Mouse (Mus musculus) Patski (cell line): ENCODE measurements at regions not wholly inside any gene's neighbourhood (a gene's known extent, or its start where the extent isn't known, plus 50 kb on each side); places are given as distances from the start of the nearest gene placed in this dataset.
A peak's percentile ranks its signal among the peaks of the same experiment; 100 is the strongest.
"Not testable (repeated sequence)": the region's sequence is repeated elsewhere in the genome, so short reads cannot be mapped to it uniquely, and the experiment has no call there.

Source experiments
- ATAC-seq: fragments of 100-300 bp; one replicate; pipeline ENCODE4 v1.8.0; 2021
- CTCF ChIA-PET: fragments of 350-600 bp; sonication (Branson Sonifier 250); formaldehyde crosslinking; loops from one replicate; lab custom pipeline; 2022; ENCODE audit warnings: inconsistent platforms; lab: Charles Lee
- POLR2A ChIA-PET: fragments of 350-600 bp; sonication (Branson Sonifier 250); formaldehyde crosslinking; loops from one replicate; lab custom pipeline; 2022; ENCODE audit warnings: antibody characterized with exemption, inconsistent platforms; lab: Charles Lee
- DNase-seq: peaks from one replicate; pipeline ENCODE4 v3.0.0-alpha.2; 2011; ENCODE audit warnings: low read depth, low spot score
- H3K27me3 ChIP-seq: fragments of 371-371 bp; one replicate; pipeline ENCODE4 v1.5.1; 2021
- CTCF ChIP-seq: fragments of 100-300 bp; IDR thresholded peaks from one replicate; pipeline ENCODE4 v1.5.1; 2021
- in situ Hi-C: fragments of 300-500 bp; cut with MboI; formaldehyde crosslinking; loops from 3 replicates; pipeline ENCODE4 v1.11.1; 2018; ENCODE audit warnings: low pct_unique_long_range_greater_than_20kb, mixed read lengths

DNA sequence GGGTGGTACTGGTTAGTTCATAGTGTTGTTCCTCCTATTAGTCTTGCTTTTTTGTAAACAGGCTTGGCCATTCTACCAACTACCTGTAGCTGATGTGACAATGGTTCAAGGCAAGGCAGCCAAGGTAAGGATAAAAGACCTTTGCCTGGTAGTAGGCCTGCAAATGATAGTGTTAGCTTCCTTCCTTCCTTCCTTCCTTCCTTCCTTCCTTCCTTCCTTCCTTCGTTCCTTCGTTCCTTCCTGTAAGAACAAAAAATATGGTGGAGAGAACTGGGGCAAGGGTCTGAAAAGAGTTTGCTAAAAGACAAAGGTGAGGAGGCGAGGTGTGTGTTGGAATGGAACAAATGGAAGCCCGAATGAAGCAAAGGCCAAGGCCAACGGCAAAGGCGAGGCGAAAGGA is 84.8 kb upstream of the Ezh2 start:
- POLR2A ChIA-PET, CTCF ChIA-PET, in situ Hi-C loops, ATAC-seq, DNase-seq, H3K27me3 ChIP-seq: not testable (repeated sequence)

DNA sequence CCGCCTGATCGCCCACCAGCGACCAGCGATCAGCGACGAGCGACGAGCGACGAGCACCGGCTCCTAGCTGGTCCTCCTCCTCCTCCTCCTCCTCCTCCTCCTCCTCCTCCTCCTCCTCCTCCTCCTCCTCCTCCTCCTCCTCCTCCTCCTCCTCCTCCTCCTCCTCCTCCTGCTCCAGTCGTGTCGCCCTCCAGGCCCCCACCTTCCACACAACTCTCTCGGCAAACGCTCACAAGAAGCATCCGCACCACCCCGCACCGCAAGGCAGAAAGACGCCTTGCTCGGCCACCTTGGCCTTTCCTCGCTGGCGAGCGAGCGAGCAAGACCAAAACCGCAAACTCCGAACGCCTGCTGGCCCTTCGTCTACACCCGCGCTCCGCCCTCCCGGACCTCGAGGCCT is 77.6 kb upstream of the Ezh2 start:
- DNase-seq, POLR2A ChIA-PET, in situ Hi-C loops, H3K27me3 ChIP-seq, ATAC-seq, CTCF ChIA-PET: not testable (repeated sequence)

DNA sequence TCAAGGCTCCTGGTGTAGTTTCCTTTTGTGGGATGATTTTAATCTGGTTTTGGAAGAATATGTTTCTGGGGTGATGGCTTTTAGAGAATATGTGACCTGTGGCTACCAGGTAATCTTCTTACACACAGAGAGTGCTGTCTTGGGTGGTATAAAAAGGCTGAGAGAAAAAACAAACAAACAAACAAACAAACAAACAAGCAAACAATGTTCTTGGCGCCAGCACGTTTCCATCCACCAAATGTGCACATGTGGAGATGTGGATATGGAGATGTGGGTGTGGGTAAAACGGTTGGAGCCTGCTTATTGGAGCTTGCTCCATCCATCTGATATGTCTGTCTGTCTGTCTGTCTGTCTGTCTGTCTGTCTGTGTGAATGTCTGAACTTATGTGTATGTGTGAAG is 57.7 kb upstream of the Ezh2 start:
- H3K27me3 ChIP-seq, CTCF ChIA-PET, in situ Hi-C loops, POLR2A ChIA-PET, DNase-seq, ATAC-seq: not testable (repeated sequence)

DNA sequence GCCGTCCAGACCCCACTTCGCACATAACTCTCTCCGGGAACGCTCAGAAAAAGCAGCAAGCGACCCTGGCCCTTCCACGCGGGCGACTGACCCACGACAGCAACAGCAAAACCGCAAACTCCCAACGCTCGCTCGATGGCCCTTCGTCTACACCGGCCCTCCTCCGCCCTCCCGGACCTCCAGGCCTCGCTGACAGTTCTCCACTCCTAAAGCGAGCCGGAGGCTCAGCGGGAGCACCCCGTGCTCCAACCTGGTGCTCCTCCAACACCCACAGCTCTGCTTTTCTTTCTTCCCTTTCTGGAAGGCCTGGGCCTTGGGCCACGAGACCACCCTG is 56.2 kb upstream of the Ezh2 start:
- in situ Hi-C loops, ATAC-seq, DNase-seq, H3K27me3 ChIP-seq, POLR2A ChIA-PET: not testable (repeated sequence)
- CTCF ChIA-PET, result interaction anchor here (0.6 to 1.0 kb wide), 6 partner anchors 41 to 331 kb away, joined by 3 to 5 read pairs (median 4); no protein-coding TSS in a partner anchor

DNA sequence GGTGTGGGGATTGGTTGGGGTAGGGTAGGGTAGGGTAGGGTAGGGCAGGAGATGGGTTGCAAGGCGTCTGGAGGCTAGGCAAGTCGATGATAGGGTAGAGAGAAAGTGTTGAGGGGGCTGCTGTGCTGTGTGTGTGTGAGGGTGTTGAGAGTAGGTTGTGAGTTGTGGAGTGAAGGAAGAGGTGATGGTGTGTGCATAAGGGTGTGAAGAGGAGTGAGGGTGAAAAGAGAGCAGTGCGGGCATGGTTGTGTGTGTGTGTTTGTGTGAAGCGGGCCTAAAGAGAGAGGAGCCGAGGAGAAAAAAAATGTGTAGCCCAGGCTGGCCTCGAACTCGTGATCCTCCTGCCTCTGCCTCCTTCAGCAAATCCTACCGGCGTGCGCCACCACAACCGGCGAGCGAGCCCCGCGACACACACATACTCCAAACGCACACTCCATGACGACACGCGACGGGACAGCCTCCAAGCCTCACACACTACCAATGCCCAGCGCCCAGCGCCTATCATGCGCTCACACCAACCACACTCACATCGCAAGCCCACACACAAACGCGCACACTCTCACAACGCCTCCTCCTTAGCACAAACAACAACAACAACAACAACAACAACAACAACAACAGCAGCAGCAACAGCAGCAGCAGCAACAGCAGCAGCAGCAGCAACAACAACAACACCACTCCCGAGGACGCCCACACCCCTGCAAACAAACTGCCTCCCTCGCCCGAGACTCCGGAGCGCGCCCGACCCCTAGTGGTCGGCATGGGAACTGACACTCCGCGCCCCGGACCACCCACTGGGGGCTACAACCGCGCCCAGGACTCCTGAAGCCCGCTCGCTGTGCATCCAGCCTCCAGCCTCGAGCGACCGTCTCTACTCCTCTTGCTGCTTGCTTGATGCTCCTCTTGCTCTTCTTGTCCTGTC is 55.6 kb upstream of the Ezh2 start:
- in situ Hi-C loops, result no loop called here
- ChIA-PET POLR2A (no interaction called here), CTCF (interaction anchor here (0.6 to 1.6 kb wide), 8 partner anchors 40 to 330 kb away, joined by 3 to 5 read pairs (median 4); no protein-coding TSS in a partner anchor)
- H3K27me3 ChIP-seq, result no peaks in the 10 kb centered on the region
- no peak for TF ChIP-seq CTCF
- peak; percentile 100 for DNase-seq
- peak; percentile 97 for ATAC-seq

DNA sequence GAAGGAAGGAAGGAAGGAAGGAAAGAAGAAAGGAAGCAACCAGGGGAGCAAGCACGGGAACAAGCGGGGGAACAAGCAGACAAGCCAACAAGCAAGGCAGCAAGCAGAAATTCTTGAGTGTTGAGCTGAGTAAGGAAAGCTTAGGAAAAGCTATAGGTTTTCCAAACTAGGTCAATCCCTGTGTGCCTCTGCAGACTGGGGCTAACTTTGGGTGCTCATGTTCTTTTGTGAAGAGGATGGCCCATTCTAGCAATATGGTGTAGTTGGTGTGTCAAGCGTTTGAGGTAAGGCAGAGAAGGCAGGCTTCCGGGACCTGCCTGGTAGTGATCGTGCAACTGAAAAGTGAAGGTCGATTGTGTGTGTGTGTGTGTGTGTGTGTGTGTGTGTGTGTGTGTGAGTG is 54.8 kb upstream of the Ezh2 start:
- ChIA-PET CTCF (interaction anchor here (1.0 to 1.6 kb wide), 3 partner anchors 79 to 315 kb away, joined by 3 to 4 read pairs (median 3); no protein-coding TSS in a partner anchor), POLR2A (no interaction called here)
- DNase-seq (peak; percentile 20), ATAC-seq (no peak)
- in situ Hi-C loops, result no loop called here
- TF ChIP-seq CTCF, result no peak
- H3K27me3 ChIP-seq, result no peaks in the 10 kb centered on the region

DNA sequence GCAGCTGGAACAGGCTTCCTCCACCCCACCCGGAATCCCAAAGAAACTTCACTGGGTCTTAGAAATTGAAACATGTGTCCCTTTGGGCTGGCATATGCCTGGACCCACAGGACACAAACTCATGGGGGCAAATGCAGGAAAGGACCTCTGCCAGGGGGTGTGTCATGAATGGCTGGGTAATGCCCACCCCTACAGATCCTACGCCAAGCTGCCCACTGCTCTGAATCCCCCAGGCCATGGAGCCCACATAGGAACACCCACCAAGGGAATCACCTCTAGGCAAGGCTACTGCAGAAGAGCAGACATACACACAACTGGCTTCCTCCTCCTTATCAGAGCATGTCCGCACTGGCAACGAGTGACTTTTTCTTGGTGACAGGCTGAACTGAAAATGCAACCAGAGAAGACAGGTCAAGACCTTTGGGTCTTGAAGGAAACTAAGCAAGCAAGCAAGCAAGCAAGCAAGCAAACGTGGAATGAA is 54.4 kb upstream of the Ezh2 start:
- TF ChIP-seq CTCF, result no peak
- ATAC-seq, result no peak
- DNase-seq, result peak; percentile 17
- CTCF ChIA-PET, result interaction anchor here (1.0 to 1.6 kb wide), 3 partner anchors 79 to 315 kb away, joined by 3 to 4 read pairs (median 3); no protein-coding TSS in a partner anchor
- POLR2A ChIA-PET, result no interaction called here
- in situ Hi-C loops, result no loop called here
- no peaks in the 10 kb centered on the region for H3K27me3 ChIP-seq

DNA sequence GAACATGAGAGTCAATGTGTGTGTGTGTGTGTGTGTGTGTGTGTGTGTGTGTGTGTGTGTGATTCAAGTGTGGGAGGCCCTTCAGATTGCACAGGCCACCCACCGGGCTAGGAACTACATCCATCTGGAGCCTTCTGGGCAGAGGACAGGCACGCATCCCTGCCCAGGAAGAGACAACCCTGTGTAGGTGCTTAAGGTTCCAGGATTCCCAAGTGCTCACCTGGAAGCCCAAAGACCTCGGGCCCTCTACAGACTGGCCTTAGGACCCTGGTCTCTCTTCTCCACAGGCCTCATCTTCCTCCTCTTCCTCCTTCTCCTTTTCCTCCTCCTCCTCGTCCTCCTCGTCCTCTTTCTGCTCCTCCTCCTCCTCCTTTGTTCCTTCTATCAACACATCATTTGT is 53.8 kb upstream of the Ezh2 start:
- DNase-seq, result no peak
- ATAC-seq, result no peak
- in situ Hi-C loops, result no loop called here
- ChIA-PET POLR2A (no interaction called here), CTCF (interaction anchor here (1.2 to 1.6 kb wide), 2 partner anchors 78 to 314 kb away, joined by 3 read pairs; no protein-coding TSS in a partner anchor)
- TF ChIP-seq CTCF, result no peak
- H3K27me3 ChIP-seq, result no peaks in the 10 kb centered on the region

DNA sequence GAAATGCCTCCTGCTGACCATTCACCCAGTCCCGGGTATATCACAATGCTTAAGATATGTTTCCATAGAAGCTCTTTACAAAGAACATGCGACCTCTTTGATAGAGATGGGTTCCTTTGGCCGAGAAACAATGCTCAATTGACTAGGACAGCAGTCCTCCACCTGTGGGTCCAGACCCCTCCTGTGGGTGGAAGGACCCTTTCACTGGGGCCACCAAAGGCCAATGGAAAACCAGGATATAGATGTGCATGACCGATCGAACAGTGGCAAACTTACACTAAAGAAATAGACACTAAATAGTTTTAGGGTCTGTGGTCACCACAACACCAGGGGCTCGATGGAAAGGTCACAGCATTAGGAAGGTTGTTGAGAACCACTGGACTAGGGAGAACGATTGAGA is 53.2 kb upstream of the Ezh2 start:
- in situ Hi-C loops, result no loop called here
- H3K27me3 ChIP-seq, result no peaks in the 10 kb centered on the region
- POLR2A ChIA-PET, result no interaction called here
- ATAC-seq (no peak), DNase-seq (peak; percentile 9)
- CTCF ChIA-PET, result interaction anchor here (1.0 to 2.2 kb wide), 8 partner anchors 19 to 457 kb away, joined by 3 to 6 read pairs (median 4); no protein-coding TSS in a partner anchor
- no peak for TF ChIP-seq CTCF

DNA sequence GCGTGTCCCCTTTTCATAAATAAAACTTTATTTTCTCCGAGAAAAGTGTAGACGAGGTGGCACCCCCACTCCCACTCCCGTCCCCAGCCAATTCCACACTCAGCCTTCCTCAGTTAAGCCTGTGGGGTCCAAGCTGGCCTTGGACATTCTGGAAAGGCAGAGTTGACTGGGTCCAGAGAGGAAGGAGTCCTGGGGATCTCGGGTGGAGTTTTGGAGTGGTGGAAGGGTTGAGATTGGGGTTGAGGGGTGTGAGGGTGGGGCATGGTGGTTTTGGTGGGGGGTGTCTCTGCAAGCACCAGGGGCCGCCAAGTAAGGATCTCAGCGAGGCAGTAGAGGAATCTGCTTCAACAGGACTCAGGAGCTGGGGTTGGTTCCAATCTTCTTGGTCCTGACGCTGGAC is 52.7 kb upstream of the Ezh2 start:
- TF ChIP-seq CTCF, result no peak
- ATAC-seq (no peak), DNase-seq (peak; percentile 3)
- ChIA-PET POLR2A (interaction anchor here (1.4 kb wide), 1 partner anchor 52 kb away, joined by 4 read pairs; no protein-coding TSS in a partner anchor), CTCF (interaction anchor here (1.0 to 2.9 kb wide), 15 partner anchors 12 to 457 kb away, joined by 3 to 15 read pairs (median 4); no protein-coding TSS in a partner anchor)
- no peaks in the 10 kb centered on the region for H3K27me3 ChIP-seq
- in situ Hi-C loops, result no loop called here
